Mouse (Mus musculus) gastrocnemius, postnatal 36 days (tissue): ENCODE results near the gene Aknad1. TPM values are rescaled to one million over a fixed set of nuclear protein-coding genes. Genes with fewer than 3 reads are reported as not detected.

Experiments used
- total RNA-seq, 2 experiments: library from RNA; stranded (reverse); gene quantifications; 2 replicates each; pipeline ENCODE4 v1.2.3; 2021

The Aknad1 gene
- total RNA-seq, 2 experiments from 2014 or later, result 0.10 to 0.25 TPM

Other genes with a start within 250 kb of the Aknad1 start
- not detected for gene 1700013F07Rik, start 205.5 kb upstream of the Aknad1 start, total RNA-seq
- gene 5330417C22Rik, start 203.1 kb upstream of the Aknad1 start, total RNA-seq, result under 1 TPM; 0.05 to 0.25 TPM
- gene Tmem167b, start 177.2 kb upstream of the Aknad1 start, total RNA-seq, result 10 to 100 TPM; 12.3 to 14.0 TPM
- gene Taf13, start 168.0 kb upstream of the Aknad1 start, total RNA-seq, result 10 to 100 TPM; 18.0 to 21.4 TPM
- gene Wdr47, start 148.4 kb upstream of the Aknad1 start, total RNA-seq, result 1 to 10 TPM; 4.3 TPM
- gene Clcc1, start 85.7 kb upstream of the Aknad1 start, total RNA-seq, result 10 to 100 TPM; 31.8 to 38.9 TPM
- 1 to 10 TPM; 1.7 to 1.9 TPM for gene Gpsm2, start 17.3 kb upstream of the Aknad1 start, total RNA-seq
- 10 to 100 TPM; 25.3 to 26.7 TPM for gene Stxbp3, start 100.9 kb downstream of the Aknad1 start, total RNA-seq
- under 1 TPM in 1 of 2 experiments, not detected in 1; 0.05 TPM for gene Fndc7, start 150.3 kb downstream of the Aknad1 start, total RNA-seq
- 10 to 100 TPM; 13.1 to 17.2 TPM for gene Prpf38b, start 172.1 kb downstream of the Aknad1 start, total RNA-seq
- not detected for gene Henmt1, start 200.2 kb downstream of the Aknad1 start, total RNA-seq
- not detected for gene Gm9857, start 200.8 kb downstream of the Aknad1 start, total RNA-seq